Mouse (Mus musculus): ENCODE measurements around the gene Lipa.
A peak's percentile ranks its signal among the peaks of the same experiment; 100 is the strongest.

Lipa gene

DNA sequence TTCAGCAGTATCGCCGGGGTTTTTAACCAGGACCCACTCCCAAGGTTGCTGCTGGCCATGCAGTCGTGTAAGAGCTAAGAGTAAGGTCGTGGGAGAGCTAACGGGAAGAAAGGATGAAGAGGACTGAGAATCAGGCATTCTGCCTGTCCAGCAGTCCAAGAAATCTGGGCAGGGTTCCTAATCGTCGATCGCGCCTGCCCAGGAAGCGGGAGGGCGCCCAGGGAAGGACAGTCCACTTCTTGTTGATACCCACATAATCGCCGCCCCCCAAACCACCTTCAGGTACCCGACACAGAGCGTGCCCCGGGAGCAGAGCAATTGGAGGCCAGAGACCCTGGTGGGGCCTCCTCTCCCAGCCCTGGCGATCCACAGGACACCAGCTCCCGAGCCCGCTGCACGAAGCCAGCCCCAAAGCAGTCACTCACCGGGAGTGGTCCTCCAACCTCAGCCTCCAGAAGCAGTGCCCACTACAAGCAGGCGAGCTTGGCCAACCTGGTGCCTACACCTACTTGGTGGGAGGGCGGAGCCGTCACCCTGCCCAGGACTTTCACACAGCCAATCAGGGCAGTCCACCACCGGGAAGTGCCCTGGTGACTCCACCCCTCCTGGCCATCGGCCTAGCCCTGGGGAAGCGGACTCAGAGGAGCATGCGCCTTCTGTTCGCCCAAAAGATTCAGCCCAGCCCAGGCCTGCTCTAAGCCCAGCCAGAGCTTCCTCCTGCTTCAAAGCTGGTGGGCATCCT, at the start of gene Lipa:
Gene Lipa, minus strand, starts transcription at position 534 of the 742 bp plus-strand sequence.
- peak; percentile 98 for DNase-seq

DNA sequence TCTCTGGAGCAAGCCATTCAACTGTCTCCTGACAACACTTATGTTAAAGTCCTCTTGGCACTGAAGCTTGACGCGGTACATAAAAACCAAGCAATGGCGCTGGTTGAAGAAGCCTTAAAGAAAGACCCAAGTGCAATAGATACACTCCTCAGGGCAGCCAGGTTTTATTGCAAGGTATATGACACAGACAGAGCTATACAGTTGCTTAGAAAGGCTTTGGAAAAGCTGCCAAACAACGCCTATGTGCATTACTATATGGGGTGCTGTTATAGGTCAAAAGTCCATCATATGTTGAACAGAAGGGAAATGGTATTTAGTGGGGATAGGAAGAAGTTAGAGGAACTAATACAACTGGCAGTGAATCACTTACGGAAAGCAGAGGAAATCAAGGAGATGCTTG, 46.4 kb upstream of the Lipa start:
- no peak for DNase-seq

DNA sequence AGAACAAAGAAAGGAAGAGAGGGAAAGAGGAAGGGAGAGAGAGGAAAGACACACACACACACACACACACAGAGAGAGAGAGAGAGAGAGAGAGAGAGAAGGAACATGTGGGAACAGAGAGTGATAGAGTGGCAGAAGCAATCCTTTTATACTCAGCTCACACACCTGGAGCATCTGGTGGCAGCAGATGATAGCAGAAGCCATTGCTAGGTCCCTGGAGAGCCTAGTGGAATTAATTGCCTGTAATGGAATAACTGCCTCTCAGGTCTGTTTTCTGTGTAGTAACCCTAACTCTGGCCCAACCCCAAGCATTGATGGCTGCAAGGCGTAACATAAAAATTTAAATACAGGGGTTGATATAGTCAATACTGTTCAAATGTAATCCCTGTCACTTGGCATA, 43.8 kb upstream of the Lipa start:
- DNase-seq = no peak

DNA sequence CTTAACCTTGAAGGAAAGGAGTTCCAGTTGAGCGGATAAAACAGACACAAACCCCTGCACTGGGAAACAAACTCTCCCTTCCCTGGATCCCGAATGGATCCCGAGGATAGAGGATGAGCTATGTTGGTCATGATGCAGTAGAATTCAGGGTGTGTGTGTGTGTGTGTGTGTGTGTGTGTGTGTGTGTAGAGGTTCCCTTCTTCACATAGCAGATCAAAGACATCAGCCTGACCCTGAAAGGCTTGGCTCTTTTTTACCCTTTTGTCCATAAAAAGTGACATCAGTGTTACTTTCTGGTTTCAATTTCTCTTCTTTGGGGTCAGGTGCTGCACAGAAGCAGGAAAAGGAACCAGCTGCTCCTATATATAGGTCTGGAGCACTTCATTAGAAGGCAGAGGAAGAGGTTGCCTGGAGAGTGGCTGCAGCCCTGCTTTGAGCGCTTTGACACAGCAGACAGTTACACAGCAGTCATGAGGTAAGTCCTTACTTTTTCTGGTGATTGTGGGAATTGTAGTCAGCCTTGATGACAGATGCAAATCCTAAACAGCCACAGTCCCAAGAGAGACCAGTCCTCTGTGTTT, 42.7 kb upstream of the Lipa start:
- DNase-seq = no peak

DNA sequence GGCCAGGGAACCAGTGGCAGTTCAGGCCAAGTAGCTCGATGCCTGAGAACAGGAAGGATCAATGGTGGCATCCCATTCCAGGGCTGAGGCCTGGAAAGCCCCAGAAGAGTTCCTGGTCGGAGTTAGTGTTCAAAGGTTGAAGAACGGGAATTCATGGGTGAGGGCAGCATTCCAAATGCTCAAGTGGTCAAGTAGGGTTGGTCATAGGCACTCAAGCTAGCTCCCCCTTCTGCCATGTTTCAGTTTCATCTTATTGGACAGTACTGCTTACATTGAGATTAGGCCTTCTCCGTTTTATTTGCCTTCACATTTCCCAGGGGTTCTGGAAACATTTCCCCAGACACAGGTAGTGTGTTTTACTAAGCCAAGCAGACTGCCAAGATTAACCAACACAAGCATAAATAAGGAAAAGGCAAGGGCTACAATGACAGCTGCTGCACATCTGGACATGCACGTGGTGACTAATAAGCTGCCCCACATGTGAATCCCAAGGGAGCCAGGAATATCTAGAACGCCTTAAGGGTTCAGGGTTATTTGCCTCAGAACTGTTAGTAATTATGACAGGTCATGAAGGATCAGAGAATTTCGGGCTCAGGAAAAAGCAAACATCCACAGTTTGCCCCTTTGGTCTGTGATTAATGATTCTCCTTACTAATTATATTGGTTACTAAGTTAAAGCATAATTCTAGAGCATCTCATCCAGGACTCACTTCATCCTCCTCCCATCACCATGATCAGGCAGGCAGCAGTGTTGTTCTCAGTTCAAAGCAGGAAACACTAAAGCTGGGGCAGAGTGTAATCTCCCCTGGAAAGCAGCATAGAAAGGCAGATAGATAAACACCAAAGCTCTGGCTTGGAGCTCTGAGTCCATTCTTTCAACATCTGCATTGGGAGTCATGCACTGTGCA, 42.0 kb upstream of the Lipa start:
- DNase-seq = peak; percentile 56

DNA sequence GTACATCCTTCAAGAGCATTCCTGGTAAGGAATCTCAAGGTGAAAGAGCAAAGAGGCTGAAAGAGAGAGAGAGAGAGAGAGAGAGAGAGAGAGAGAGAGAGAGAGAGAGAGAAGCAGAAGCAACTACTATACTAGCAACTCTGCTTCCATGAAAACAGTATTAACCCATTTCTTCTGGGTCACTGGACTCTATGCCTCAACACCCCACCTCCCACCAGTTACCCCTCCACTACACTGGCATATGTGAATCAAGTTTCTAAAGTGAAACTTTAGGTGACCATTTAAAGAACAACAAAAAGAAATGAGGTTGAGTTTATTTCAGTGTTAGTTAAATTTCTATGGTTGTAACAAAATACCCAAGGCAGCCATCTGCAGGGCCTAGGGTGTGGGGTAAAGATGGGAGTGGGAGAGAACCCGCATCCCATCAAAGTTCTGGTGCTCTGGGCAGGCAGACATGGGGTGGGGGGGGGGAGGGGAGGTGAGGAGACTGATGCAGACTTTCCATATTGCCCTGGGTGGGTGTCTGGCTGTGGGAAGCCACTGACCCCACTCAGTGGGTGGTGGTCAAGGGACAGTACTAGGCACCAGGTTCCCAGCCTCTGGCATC, 39.0 kb upstream of the Lipa start:
- DNase-seq = no peak

DNA sequence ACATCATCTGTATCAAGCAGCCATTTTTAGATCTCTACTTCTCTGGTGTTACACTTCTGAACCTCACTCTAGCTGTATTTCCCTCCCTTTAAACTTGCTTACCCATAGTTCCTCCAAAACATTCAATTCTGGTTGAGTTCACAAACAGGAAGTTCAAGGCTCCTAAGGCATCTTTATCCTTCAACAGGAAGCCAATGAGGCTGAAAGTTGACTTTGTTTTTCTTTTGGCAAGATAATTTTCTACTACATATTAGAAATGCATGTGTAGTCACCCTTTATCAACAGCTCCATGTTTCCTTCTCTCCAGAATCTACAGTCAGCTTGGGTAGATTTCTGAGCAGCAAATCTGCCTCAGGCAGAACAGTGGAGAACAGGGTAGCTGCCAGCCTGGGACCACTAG, 35.3 kb upstream of the Lipa start:
- no peak for DNase-seq

DNA sequence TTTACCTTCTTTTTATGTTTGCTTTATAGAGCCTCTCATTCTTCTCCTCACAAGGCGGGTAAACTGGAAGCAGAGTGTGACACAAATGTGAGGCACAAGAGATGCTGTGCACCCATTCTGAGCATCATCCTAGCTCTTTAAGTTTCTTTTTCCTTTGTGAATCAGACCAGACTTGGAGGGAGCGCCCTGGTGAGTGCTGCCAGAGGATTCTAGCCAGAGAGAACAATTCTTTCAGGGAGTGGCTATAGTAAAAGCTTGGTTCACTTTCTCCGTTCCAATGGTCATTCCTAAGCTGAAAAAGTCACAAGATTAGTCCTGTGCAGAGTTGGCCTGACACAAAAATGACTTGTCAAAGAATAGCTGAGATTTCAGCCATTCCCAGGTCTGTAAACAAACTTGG, 29.3 kb upstream of the Lipa start:
- DNase-seq = peak; percentile 58

DNA sequence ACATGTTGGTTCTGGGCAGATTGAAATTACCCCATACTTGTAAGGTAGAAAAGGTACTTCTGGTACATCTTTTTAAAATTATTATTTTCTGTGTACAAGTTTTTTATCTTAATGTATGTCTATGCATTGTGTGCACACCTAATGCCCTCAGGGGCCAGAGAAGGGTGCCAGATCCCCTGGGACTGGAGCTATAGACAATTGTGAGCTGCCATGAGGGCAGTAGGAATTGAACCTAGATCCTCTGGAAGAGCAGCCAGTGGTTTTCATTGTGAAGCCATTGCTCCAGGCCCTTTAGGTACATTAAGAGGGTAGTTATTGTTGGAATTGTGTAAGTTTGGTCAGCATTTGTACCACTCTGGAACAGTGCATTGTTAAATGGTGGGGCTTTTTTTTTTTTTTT, 26.8 kb upstream of the Lipa start:
- DNase-seq = no peak

DNA sequence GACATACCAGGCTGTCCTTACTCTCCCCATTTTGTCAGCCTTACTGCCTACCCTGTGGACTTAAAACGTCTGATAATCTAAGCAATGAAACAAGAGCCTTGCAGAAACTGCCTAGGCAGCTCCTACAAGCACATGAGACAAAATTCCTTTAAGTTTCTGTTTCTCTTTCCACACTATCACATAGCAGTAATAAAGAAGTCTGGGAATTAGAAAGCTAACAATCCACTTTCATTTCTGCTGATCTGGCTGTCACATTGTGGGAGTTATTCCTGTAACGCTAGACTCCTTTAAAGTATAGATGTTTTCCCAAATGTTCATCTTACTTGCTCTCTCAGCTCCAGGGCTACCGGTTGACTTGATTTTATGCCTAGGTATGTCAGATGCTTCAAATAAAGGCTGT, 26.2 kb upstream of the Lipa start:
- DNase-seq = no peak

DNA sequence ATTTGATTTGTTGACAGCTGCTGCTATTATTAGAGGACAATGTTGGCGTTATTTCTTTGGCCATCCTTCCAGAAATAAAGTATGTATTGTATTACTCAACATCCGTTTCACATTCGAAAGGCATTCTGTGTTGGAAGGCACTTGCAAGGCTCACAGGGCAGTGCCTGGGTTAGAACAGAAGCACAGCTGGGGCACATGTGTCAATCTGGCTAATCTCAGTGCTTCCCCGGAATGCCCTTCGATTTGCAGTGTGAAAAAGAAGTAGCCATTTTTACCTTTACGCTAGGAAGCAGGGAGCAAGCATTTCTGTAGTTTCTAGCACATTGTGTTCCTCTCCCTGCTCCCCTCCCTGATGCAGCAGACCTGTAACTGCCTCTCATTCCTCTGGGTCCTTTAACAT, 25.7 kb upstream of the Lipa start:
- DNase-seq = peak; percentile 54

DNA sequence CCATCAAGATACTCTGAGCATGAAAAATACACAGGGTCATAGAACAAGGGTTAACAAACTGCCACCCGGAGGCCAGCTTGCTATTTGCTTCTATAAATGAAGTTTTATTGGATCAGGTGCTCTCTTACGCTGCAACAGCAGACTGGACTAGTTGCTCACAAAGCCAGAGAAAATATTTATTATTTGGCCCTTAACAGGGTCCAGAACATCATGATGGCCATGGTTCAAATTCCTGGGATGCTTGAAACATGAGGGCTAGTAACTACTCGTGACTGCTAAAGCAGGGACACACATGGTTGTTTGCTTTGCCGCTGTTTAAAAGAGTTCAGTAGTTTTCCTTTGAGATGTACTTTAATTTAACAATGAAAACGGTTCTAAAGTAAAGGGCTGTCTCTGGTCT, 24.7 kb upstream of the Lipa start:
- peak; percentile 80 for DNase-seq

DNA sequence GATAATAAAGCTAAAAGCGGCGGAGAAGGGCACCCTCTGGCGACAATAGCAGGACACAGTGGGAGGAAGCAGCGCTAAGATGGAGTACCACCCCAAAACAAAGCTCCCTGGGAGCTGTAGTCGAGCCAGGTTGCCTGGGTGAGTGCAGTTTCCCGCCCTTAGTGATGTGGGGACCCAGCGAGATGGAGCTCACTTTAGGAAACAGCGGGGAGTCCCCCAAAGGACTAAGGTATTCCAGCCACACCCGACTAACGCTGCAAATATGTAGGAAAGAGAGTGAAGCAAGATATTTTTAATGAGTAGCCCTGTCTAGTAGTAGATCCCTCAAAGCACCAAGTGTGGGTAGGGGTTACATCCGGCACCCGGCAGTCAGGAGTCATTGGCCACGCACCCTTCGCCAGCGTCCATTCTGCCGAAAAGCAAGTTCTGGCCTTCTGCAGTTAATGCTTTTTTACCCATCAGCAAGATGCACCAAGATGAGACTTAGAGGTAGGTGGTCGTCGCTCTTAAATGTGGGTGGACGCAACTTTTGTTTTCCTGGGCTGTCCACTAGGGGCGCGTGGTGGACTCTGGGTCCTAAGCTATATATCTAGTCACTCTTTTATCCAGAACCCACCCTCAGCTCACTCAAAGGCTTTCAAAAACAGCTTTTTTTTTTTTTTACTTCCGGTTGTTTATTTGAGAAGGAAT, 23.4 kb upstream of the Lipa start, which contains the start of gene Ifit2:
Gene Ifit2, plus strand, starts transcription at position 161 of the 690 bp plus-strand sequence.
- DNase-seq = peak; percentile 84

DNA sequence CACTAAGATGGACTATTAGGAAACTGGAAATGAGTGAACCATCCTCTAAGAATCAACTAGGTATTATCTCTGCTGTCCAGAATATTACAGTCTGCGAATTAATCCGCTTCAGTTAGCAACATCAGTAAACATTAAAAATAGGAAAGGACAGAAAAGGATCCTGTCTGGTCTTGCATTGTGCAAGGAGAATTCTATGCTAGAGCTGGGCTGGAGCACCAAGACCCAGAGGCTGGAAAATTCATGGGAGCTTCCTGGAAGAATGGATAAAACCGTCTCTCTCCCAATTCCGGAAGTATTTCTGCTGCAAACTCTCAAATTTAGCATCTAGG, 22.9 kb upstream of the Lipa start:
- no peak for DNase-seq

DNA sequence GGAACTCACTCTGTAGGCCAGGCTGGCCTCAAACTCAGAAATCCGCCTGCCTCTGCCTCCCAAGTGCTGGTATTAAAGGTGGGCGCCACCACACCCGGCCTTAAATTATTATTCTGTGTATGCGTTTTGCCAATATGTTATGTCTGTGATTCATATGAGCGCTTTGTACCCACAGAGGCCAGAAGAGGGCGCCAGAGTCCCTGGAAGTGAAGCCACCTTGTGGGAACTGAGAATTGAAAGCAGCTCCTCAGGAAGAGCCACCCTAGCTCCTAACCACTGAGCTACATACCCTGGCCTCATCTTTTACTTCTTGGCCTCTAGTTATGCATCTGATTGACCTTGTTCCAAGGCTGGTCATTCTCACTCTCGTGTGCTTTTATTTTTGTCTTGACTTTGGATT, 20.7 kb upstream of the Lipa start:
- peak; percentile 95 for DNase-seq

DNA sequence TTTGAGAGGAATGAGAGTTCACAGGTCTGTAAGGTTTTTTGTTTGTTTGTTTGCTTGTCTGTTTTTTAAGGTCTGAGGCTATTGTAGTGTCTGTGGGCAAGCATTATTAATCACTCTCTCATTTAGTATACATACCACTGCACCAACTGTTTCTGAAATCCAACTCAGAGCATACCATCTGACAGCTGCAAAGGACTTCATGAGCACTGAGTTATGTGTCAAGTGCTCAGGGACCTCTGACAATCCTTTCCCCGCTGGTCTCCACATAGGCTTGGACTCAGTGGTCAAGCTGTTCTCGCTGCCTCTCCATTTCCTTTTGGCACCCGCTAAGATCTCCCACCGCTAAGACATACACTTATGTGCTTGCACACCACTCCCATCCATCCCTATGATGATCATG, 18.9 kb upstream of the Lipa start:
- DNase-seq = no peak

DNA sequence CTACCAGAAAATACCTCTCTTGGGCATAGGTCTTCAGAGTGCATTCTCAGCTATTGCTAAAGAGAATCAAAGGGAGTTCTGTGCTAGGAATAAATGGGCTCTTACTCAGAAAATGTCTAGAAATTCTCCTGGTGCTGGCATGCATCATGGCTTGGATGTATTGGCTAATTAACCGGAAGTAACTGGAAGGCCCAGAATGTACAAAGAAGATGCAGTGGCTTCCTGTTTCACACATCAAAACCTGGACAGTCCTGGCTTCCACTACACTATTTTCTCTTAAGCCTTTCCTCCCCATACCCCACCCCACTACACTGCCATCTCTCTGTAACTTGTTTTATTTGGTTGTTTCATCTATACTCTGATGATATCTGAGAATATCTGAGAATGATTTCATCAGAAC, 12.1 kb upstream of the Lipa start:
- DNase-seq = no peak

DNA sequence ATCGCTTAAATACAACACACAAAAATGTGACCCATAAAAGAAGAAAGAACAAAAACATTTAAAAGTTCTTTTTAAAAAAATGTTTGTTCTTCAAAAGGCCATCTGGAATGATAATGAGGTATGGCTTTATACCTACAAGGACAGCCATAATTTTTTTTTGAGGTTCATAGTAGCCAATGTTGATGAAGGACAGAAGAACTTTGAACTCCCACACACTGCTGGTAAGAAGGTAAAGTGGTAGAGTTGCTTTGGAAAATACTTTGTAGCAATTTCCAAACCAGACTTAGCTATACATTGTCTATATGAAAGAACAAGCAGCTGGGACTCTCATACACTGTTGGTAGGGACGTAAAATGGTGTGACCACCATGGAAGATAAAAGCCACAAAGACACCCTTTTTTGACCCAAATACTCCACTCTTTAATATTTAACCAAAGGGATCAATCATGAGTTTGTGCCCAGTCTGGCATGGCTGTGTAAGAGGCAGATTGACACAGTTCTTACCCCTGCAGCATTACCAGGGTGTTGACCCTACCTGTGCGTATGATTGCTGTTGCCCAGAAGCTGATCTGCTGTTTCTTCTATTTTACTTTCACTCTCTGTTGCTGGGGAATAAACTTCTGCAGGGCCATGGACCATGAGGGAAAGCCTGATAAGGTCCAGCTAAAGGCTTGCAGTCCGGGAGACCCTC, 4.9 kb upstream of the Lipa start:
- DNase-seq = no peak

DNA sequence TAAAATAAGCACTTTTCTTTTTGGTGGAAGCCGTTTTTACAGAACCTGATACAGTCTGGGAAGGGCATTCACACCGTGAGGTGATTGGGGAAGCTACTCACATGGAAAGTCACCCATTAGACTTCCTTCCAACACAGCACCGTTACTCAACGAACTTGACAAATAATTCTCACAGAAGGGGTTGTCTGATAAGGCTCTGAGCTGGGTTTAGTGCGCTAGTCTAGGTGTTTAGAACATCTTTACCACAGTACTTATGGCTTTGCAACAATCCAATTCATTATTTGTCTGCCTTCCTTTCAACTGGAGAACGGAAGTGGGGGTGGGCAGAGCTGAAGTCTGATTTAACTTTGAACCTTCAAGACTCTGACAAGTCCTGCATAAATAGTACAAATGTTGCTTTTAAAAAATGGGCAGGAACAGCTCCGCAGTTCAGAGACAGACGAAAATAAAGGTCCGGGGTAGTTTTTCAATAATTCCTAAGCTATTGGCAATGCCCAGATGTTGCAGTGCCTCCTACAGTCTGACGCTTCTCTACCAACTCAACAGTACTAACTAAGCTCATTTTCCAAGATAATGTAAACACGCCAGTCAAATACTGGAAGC, 852 bp downstream of the Lipa start:
- peak; percentile 40 for DNase-seq

DNA sequence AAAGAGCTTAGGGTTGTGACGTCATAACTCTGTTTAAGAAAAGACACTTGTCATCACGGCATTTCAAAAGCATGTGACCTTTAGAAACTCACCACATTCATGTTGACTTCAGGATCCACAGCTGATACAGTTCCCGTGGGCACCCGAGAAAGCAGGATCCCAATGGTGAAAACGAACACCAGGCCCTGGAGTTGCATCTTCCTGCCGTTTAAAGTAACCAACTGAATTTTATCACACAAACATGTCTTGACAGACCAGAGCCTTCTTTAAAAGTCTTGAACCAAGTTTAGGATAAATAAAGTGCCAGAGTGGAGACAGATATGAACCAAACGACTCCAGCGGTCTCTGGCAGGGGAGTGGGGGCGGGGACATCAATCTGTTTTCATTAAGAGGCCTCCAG, 2.6 kb downstream of the Lipa start:
- DNase-seq = no peak

DNA sequence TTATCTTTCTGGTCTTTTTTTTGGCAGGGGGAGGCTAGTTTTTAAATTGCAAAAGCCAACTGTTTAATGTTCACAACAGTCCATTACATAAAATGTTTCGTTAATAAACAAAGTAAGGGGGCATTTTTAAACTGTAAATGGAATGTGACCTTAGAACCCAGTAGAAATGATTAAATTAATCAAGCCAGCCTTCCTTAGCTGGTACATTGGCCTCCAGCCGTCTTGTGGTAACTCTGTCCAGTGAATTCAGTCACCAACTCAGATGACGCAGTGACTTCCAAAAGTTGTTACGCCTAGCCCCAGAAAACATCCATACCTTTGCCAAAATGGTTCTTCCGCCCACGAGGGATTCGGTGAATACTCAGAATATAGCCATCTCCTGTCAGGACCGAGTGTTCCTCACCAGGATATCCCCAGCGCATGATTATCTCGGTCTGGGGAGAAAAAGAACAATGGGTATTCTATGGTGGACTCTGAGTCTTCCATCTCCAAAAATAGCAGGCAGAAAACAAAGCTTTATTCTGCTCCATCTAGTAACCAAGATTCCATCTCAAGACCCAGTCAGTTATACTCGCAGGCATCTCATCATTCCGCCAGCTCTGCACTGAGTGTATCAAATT, 4.1 kb downstream of the Lipa start:
- no peak for DNase-seq

Measured in lung, postnatal 36 days (tissue).